Mouse (Mus musculus) heart, postnatal 0 days (tissue): ENCODE measurements around the gene Lcp2.

ENCODE experiments used
- CTCF ChIP-seq: IDR thresholded peaks from 2 replicates; pipeline ENCODE4 v1.5.1; 2016; ENCODE audit warnings: antibody characterized with exemption, control low read depth, low read depth
- EP300 ChIP-seq: IDR thresholded peaks from 2 replicates; pipeline ENCODE4 v1.6.1; 2016; ENCODE audit warnings: antibody characterized with exemption, low read depth

- TF ChIP-seq EP300 (no peak), CTCF (no peak)
These were observed 67.0 kb downstream of the Lcp2 start for GRCm38 (mm10) chr11:34113760-34114159.
